Mouse (Mus musculus): ENCODE data around the gene Actr1a.

Gene Actr1a

DNA sequence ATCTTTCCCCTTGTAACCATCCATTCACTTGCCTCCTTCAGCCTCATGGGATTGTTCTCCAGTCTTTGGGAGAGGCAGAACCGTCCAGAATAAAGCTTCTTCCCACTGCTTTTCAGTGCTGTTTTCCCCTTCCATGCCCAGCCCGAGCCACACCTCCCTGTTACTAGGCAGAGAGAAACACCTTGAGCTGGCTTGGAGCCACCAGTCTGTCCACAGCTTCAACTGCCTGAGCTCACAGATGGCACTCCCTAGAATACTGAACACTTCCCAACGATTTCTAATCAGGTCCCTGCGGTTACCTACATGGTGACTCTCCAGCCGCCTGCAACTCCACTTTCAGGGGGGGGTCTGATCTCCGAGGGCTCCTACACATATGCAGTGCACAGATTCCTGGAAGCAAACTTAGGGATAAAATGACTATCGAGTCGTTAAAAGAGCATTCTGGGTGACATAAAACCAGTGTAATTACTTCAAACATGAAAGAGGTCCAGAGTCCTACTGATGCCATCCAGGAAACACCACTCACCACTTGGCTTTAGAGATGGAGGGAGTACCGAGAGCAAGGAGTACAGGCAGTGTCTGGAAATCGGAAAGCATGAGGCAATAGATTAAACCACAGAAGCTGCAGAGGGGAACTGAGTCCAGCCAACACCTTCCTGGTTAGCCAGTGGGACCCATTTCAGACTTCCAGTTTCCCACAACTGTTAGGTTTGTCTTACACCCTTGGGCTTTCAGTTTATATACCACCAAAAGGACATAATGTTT, 45.2 kb downstream of the Actr1a start, which contains the start of gene 2310034G01Rik:
2310034G01Rik (minus strand) TSS at position 135 of the 765 bp plus-strand sequence.
- in situ Hi-C loops (cut with MboI, MseI) = no loop called here

DNA sequence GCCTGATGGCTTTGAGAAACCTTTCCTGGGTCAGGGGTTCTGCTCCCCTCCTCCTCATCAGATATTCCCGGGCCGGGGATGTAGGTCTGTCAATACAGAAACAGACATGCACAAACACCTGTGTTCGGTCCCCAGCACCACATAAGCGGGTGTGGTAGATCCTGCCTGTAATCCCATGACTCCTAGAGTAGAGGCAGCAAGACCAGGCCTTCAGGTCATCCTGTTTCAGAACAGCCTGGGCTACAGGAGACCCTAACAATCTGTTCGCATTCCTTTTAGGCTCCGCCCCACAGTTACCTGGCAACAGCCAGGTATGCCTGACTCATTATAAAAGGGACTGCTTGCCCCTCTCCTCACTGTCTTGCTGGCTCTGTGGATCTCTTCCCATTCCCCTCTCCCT, 46.0 kb downstream of the Actr1a start:
- in situ Hi-C loops (cut with MboI, MseI) = no loop called here

DNA sequence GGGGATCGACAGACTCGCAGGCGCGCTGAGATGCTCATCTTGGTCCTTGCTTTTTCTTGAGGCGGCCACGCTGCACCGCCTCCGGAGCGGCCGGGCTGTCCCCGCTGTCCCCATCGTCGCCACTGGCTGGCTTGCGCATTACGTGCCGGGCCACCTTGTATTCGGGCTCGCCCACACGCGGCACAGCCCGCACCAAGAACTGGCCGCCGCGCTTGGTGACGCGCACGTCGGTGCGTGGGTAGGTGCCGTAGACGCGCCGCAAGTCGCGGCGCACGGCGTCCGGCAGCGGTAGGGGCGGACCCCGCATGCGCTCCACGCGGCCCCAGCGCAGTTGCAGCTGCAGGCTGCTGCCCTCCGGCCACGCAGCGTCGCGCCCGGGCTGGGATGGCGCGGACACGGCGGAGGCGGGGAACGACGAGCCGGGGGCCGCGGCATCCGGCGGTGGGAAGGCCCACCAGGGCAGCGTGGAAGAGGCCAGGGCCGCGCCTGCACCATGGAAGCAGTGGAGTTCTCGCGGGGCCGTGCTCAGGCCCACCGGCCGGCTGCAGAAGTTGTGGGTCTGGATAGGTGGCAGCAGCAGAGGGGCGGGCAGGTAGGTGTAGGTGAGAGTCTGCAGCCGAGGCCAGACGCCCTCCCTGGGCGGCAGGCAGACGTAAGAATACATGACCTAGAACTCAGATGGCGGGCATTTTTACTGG, 46.6 kb downstream of the Actr1a start:
- in situ Hi-C loops (cut with MboI, MseI) = no loop called here

DNA sequence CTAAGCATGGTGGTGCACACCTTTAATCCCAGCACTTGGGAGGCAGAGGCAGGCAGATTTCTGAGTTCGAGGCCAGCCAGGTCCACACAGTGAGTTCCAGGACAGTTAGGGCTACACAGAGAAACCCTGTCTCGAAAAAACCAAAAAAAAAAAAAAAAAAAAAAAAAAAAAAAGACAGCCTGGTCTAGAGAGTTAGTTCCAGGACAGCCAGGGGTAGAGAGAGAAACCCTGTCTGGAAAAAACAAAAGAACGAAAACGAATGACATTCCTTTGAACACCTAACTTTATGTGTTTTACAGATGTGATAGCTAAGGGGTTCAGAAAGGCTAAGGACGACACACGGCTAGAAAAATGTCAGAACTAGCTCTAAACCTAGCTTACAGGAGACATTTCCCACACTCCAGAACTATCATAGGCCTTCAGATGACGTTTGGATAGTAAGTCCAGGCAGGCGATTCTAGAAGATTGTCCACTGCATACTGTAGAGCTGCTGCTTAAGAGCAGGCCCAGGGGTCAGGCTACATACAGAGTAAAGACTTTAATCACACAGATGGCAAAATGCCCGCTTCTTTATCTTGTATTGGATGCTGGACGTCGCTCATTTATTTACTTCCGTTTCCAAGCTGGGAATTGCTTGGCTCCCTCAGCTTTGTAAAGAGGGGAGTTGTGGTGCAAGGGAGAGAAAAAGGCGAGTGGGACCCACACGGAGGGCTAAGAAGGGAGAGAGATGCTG, 47.4 kb downstream of the Actr1a start:
- in situ Hi-C loops (cut with MboI, MseI) = no loop called here

DNA sequence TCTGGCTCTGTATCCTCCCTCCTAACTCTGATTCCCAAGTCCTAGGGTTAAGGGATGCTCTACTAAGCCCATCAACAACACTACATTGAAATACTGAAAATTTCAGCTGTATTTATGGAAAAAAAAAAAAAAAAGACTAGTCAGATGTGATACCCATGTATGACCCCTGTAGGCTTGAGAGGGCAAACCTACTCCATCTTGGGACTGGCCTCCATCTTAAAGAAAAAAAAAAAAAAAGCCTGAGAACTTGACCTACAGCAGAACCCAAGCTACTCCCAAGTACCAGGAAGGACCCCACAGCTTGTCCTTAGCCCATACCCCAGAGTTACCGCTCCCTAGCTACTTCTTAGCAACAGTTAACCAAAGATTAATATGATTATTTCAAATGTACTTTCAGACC, 48.4 kb downstream of the Actr1a start:
- in situ Hi-C loops (cut with MboI, MseI) = no loop called here

DNA sequence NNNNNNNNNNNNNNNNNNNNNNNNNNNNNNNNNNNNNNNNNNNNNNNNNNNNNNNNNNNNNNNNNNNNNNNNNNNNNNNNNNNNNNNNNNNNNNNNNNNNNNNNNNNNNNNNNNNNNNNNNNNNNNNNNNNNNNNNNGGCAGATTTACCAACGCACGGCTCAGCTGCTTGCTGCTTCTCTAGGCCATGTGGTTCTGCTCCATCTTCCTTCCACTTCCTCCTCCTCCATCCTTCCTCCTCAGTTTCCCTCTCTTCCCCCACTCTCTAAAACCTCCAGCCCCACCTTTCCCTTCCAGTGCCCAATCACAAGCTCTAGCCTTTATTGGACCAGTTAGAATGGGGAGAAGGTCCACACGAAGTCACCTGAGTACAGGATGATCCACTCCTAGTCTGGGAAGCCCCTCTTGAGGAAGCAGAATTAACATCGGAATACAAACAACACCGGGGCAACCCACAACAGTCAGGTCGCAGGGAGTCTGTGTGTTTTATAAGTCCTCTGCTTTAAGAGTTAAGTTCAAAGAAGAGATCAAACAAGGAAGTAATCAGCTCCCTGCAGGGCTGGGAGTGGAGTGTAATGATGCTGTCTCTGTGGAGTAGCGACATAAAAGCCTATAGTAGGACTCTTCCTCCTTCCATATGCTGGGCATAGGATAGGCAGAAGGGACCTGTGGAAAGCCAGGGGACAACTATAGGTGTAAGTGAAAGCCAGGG, 50.7 kb downstream of the Actr1a start:
- in situ Hi-C loops (cut with MboI, MseI) = no loop called here

DNA sequence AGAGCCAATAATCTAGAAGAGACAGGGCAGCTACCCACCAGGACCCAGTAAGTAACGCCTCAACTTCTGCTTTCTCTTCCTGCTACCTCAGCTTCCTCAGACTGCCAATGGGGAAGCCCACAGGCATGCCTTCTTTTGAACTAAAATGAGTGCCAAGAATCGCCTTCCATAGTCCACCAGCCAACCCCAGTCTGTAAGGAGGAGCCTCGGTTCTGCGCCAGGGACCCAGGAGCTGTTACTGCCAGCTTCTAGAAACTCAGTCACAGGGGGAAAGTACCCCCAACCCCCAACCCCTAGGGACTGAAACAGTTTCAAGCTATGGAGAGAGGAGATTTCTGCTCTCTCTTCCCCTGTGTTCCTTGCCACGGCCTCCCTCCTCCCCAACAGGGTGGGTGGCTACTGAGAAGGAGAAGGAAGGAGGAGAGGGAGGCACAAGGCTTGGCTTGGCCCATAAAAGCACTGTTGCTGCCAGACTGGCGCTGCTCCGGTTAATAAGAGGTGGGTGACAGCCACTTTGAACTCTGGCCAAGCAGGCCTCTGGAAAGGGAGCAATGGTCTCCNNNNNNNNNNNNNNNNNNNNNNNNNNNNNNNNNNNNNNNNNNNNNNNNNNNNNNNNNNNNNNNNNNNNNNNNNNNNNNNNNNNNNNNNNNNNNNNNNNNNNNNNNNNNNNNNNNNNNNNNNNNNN, 56.1 kb downstream of the Actr1a start:
- in situ Hi-C loops (cut with MboI, MseI) = no loop called here

DNA sequence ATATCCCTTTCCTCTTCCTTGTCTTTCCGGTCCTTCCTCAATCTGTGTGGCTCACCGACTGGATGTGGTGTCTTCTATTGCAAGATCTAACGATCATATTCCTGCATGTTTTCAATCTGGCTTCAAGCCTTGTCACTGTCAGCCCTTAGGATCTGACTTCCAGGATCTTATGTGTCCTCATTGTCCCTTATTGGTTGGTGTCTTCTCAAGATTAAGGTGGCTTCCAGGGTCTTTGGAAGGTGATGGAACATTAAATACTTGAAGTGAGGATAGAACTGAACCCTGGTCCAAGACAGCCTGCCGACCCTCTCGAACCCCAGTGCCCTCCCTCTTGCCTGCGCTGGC, 56.6 kb downstream of the Actr1a start:
- in situ Hi-C loops (cut with MboI, MseI) = no loop called here

DNA sequence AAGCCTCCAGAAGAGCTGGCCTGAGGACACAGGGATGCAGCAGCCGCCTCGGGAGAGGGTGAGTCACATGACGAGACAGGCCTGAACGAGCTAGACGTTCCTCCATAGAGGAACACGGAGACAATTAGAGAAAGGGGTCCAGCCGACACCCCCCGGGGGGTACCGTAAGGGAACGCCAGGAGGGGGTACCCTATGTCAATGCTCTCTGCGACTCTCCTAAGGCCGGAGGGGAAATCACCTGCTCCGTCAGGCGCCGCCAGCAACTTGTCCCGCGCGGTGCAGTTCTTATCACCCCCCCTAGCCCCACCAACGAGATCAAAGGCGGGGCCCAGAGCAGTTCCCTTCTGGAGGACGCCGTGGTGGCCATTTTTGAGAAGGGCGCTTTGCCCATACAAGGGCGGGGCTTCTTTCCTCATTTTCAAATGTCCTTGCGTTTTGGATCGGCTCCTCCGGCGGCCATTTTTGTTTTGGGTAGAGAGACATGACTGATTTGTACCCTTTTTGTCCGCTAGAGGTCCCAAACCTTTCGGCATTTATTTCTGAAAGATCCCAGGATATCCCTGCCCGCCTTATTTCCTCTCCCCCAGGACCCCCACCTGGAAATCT, 57.1 kb downstream of the Actr1a start, which contains the start of gene Cuedc2:
Cuedc2 (minus strand) TSS at position 372 of the 606 bp plus-strand sequence.
- in situ Hi-C loops (cut with MboI, MseI) = no loop called here

DNA sequence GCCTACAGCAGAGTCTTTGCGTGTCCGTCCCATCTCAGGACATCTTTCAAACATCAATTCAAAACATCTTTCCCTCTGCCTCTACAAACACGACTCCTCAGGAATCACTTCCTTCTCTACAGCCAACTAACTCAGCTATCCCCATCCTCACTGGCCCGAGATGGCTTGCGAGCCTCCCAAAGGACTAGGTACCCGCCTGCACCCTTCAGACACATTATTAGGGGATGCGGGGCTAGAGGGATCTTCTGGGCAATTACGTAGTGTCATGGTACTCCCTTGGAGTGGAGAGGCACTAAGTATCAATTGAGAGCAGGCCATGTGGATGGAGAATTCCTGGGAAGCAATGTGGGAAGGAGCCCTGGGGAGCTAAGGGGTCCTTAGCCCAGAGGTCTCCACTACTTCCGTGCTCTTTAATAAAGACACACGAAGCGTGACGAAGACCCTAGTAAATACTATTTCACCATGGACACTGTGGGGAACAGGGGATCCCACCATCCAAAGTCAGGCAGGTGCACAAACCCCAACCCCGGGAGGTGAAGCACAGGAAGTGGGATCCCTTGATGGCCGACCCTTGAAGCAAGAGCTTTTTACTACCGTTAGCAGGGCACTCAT, 57.7 kb downstream of the Actr1a start:
- in situ Hi-C loops (cut with MboI, MseI) = no loop called here

DNA sequence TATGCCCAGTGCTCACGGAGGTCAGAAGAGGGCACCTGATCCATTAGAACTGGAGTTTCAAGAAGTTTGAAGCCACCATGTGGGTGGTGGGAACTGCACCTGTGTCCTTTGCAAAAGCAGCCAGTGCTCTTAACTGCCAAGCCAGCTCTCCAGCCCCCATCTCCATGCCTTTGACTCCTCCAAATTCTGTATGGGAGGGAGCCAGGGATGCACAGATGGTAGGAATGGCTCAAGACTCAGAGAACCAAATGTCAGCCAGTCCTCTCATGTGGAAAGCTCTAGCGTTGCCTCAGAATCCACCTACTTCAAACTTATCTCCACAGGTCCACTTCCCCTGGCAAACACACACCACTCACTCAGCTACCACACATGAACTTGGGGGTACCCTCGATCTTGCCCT, 61.6 kb downstream of the Actr1a start:
- in situ Hi-C loops (cut with MboI, MseI) = no loop called here

DNA sequence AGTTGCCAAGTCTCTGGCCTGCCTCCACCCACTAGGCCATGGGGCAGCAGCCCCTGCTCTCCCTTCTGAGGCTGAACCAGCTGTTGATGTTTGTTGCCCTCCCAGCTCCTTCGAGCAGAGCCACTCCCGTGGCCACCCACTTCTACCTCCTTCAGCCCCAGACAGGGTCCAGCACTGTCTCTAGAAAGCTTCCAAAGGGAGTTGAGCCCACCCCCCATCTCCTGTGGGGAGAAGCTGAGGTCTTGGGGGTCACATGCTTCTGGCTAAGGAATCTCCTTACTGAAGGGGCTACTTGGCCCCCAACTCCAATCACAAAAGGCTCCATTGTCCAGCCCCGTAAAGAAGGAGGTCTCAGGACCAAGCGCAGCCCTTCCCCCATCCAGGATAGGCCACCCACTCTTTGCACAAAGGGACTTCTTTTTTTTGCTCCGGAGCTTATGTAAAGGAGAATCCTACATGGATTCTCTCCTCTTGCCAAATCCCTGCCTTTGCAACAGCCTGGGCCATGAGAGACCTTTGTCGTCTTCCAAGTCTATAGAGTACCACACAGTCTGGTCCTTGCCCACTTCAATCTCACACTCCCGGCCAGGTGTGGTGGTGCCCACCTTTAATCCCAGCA, 62.7 kb downstream of the Actr1a start:
- in situ Hi-C loops (cut with MboI, MseI) = no loop called here

DNA sequence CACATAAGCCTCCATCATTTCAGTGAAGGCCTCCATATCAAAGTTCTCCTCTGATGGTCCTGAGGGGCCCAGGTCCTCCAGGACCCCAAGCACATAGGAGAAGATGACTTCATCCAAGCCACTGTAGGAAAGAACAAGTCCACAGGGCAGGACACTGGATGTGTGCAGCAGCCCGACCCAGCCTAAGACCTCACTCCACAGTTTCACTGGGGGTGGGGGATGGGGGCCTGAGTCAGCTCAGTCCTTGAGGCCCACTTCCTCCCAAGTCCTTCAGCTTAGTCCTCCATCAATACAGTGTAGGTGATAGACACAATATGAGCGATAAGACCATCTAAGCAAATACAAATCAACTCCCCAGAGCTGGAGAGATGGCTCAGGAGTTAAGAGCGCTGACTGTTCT, 63.6 kb downstream of the Actr1a start:
- in situ Hi-C loops (cut with MboI, MseI) = no loop called here

DNA sequence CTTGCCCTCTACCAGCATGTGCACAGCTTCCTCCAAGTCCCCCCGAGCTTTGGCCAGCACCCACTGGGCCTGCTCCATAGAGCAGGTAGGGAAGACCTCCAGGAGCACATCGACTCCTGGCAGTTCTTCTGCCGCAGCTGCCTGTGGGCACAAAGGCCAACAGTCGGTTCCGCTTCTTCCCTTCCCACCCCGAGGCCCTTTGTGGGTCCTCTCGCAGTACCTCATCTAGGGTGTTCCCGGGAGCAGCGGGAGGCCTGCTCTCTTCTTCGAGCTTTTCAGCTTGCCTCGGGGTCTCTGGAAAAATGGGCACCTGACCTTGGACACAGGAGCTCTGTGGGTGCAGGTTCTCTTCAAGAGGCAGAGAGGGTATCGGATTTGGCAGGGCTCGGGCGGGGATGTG, 64.2 kb downstream of the Actr1a start:
- in situ Hi-C loops (cut with MboI, MseI) = no loop called here

DNA sequence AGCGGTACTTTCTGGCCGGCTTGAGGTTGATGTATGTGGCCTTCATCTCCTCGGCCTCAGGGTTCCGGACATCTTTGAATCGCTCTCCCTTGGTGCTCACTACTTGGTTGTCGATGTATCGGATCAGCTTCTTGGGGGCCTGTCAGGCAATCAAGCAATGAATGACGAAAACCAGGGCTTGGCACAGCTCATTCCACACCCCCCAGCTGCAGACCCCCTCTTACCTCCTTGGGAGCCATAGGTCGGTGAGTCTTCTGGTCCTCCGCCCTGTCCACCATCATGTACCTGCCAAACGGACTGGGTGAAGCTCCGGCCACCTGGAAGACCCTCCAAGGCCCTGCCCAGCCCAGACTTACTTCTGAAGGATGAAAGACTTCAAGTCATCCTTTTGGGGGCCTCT, 64.9 kb downstream of the Actr1a start:
- in situ Hi-C loops (cut with MboI, MseI) = no loop called here

DNA sequence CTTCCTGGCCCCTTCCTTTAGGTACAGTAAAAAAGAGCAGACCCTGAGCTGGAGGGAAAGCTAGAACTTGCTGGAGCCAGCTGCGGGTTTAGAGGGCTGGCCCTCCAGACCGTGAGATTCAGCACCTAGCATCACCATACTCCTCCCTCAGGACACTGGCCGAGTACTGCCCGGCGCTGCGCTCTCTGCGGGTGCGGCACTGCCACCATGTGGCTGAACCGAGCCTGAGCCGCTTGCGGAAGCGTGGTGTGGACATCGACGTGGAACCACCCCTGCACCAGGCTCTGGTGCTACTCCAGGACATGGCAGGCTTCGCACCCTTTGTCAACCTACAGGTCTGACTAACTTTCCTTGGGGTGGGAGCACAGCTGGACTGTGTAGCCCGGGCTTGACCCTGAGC, 65.6 kb downstream of the Actr1a start:
- in situ Hi-C loops (cut with MboI, MseI) = no loop called here

DNA sequence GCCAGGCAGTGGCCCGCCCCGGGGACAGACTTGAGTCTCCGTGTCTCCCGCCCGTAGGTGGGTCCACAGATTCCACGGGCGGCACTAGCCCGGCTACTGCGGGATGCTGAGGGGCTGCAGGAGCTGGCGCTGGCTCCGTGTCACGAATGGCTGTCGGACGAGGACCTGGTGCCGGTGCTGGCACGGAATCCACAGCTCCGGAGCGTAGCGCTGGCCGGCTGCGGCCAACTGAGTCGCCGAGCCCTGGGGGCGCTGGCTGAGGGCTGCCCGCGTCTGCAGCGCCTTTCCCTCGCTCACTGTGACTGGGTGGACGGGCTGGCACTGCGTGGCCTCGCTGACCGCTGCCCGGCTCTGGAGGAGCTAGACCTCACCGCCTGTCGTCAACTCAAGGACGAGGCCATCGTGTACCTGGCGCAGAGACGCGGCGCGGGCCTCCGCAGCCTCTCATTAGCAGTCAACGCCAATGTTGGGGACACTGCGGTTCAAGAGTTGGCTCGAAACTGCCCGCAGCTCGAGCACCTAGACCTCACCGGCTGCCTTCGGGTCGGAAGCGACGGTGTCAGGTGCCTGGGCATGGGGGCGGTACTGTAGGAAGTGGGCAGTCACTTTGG, 66.4 kb downstream of the Actr1a start:
- in situ Hi-C loops (cut with MboI, MseI) = no loop called here

DNA sequence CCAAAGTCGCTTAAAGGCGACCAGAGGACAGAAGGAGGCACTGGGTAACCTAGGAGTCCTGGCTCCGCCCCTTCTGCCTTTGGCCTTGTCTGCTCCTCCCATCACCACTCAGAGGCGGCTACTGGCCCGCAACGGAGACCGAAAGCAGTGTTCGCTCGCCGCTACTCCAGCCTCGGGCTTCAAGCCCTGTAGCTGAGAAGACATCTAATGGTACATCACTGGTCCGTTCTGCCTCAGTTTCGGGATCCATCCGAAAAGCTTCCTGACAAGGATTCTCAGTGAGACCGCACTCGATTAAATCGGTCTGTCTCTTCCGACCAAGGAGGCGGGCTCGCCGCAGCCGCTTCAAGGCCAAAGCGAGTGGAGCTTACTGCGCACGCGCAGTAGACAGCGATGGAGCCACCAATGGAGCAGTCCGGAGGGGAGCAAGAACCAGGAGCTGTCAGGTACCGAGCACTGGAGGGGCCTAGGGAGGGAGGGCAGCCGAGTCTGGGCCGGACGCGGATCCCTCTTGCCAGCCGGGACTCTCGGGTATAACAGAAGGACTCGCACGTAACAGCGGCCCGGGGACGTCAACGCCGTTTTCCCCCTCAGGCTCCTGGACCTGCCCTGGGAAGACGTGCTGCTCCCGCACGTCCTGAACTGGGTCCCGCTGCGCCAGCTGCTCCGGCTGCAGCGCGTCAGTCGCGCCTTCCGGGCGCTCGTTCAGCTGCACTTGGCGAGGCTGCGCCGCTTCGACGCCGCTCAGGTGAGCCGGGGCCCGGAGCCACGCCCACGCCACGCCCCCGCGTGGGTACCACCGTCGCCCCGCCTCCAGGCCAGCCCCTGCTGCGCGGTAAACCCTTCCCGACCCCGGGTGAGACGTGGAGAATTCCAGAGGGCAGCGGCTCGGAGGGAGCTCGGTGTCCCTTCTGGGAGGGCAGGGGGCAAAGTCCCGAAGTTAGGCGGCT, 67.2 kb downstream of the Actr1a start, which contains the start of gene Fbxl15:
Fbxl15 (plus strand) TSS at position 104 of the 950 bp plus-strand sequence.
- in situ Hi-C loops (cut with MboI, MseI) = no loop called here
